Comparison of ENCODE assay signal across 8 mouse cellular contexts in genomic region chr9:64960978-64961320, GRCm38 (mm10). TPM values are rescaled to one million over a fixed set of nuclear protein-coding genes. Genes with fewer than 3 reads are reported as not detected.
DNase-seq lines count a peak whose midpoint lies in the region; ATAC-seq and TF ChIP-seq lines count a peak whose summit lies in the region.

No protein-coding gene starts in this region.

- H3K9me3 ChIP-seq in neural tube, embryonic 11.5 days (ENCODE audit: control insufficient read depth, low read length): no peaks in the 10 kb centered on the region
- H3K9me3 ChIP-seq in limb, embryonic 14.5 days (ENCODE audit: control insufficient read depth, low read length): no peaks in the 10 kb centered on the region
- H3K9me3 ChIP-seq in stomach, embryonic 14.5 days (ENCODE audit: control insufficient read depth, low read depth, low read length): no peaks in the 10 kb centered on the region

- no peak for TF ChIP-seq POLR2A in limb, embryonic 14.5 days (IDR thresholded peaks at IDR 0.05; ENCODE audit: borderline replicate concordance, extremely low read depth, insufficient read depth, insufficient read length)

- peak overlapping the region; percentile 69 for H3K4me2 ChIP-seq in neural tube, embryonic 11.5 days (ENCODE audit: low read depth)
- H3K4me2 ChIP-seq in limb, embryonic 14.5 days (replicated peaks; ENCODE audit: low read depth, low read length, severe bottlenecking): peak overlapping the region; percentile 57
- peak overlapping the region; percentile 78 for H3K4me2 ChIP-seq in stomach, embryonic 14.5 days (replicated peaks; ENCODE audit: low read depth, low read length)

- peak overlapping the region; percentile 54; the same call in 1 of the 2 replicates for H3K27ac ChIP-seq in neural tube, embryonic 11.5 days (ENCODE audit: low read depth, low read length)
- peak overlapping the region; percentile 87 for H3K27ac ChIP-seq in limb, embryonic 14.5 days (replicated peaks; ENCODE audit: low read depth, low read length)
- peak overlapping the region; percentile 89 for H3K27ac ChIP-seq in stomach, embryonic 14.5 days (ENCODE audit: low read length)

- H3K4me1 ChIP-seq in neural tube, embryonic 11.5 days (ENCODE audit: control insufficient read depth, insufficient read depth, low read length): peaks cover 7% of the 10 kb centered on the region; the same call in 1 of the 2 replicates
- H3K4me1 ChIP-seq in limb, embryonic 14.5 days (ENCODE audit: control insufficient read depth, insufficient read depth, low read length): peaks cover 7% of the 10 kb centered on the region
- H3K4me1 ChIP-seq in stomach, embryonic 14.5 days (ENCODE audit: control insufficient read depth, insufficient read depth, low read length): peaks cover 5% of the 10 kb centered on the region; the same call in 1 of the 2 replicates

- no peaks in the 10 kb centered on the region; the same call in 1 of the 2 replicates for H3K36me3 ChIP-seq in neural tube, embryonic 11.5 days (ENCODE audit: control insufficient read depth, insufficient read depth, low read length)
- H3K36me3 ChIP-seq in limb, embryonic 14.5 days (ENCODE audit: control insufficient read depth, insufficient read depth, low read length): peaks cover 32% of the 10 kb centered on the region
- peaks cover 20% of the 10 kb centered on the region for H3K36me3 ChIP-seq in stomach, embryonic 14.5 days (ENCODE audit: control insufficient read depth, insufficient read depth, low read length)

- no peak for DNase-seq in neural tube, embryonic 11.5 days (ENCODE audit: low spot score)
- DNase-seq in neural tube, embryonic 10.5 days (ENCODE audit: extremely low spot score, low spot score): no peak
- DNase-seq in limb, embryonic 14.5 days (ENCODE audit: low spot score): no peak
- DNase-seq in frontal cortex, postnatal 36 days (ENCODE audit: low spot score in 2 of 2): no peak
- no peak for DNase-seq in gastrocnemius, postnatal 25 days
- no peak for DNase-seq in kidney, adult 9 months

- H3K9ac ChIP-seq in neural tube, embryonic 11.5 days (ENCODE audit: low read length): peak overlapping the region; percentile 84
- H3K9ac ChIP-seq in limb, embryonic 14.5 days (ENCODE audit: low read depth, low read length, severe bottlenecking): peak overlapping the region; percentile 96
- peak overlapping the region; percentile 81 for H3K9ac ChIP-seq in stomach, embryonic 14.5 days (replicated peaks; ENCODE audit: low read depth, low read length)

- peak overlapping the region; percentile 70 for H3K4me3 ChIP-seq in neural tube, embryonic 11.5 days (ENCODE audit: low read depth, low read length)
- H3K4me3 ChIP-seq in limb, embryonic 14.5 days (replicated peaks; ENCODE audit: low read length): peak overlapping the region; percentile 82
- H3K4me3 ChIP-seq in stomach, embryonic 14.5 days (ENCODE audit: low read depth, low read length): peak overlapping the region; percentile 78

- 0% methylated on average over 16 of the region's 17 CpGs for WGBS in neural tube, embryonic 11.5 days
- WGBS in limb, embryonic 14.5 days: under 1% methylated on average over 14 of the region's 17 CpGs
- 0% methylated on average over 17 of the region's 17 CpGs for WGBS in stomach, embryonic 14.5 days

- peak; percentile 72; the same call in 1 of the 2 replicates for ATAC-seq in neural tube, embryonic 11.5 days (ENCODE audit: insufficient read depth, low FRiP score, low TSS enrichment)
- ATAC-seq in erythroid progenitor cell, adult 5-6 weeks (replicated peaks; ENCODE audit: low FRiP score, poor library complexity, severe bottlenecking): peak; percentile 81
- peak; percentile 76 for ATAC-seq in limb, embryonic 14.5 days (ENCODE audit: low FRiP score, low read depth)
- ATAC-seq in stomach, embryonic 14.5 days (ENCODE audit: insufficient number of reproducible peaks, insufficient read depth, low FRiP score, low read depth): peak; percentile 77; the same call in 1 of the 2 replicates

- H3K27me3 ChIP-seq in neural tube, embryonic 11.5 days (ENCODE audit: control insufficient read depth, insufficient read depth, low read length): no peaks in the 10 kb centered on the region
- no peaks in the 10 kb centered on the region for H3K27me3 ChIP-seq in limb, embryonic 14.5 days (ENCODE audit: control insufficient read depth, insufficient read depth, low read length)
- H3K27me3 ChIP-seq in stomach, embryonic 14.5 days (ENCODE audit: control insufficient read depth, insufficient read depth, low read length): no peaks in the 10 kb centered on the region

RNA-seq across cellular contexts. Expression of gene Ints14, which starts 0.2 kb away (rescaled TPM):
- polyA plus RNA-seq in neural tube, embryonic 11.5 days (2014; fragmentation: Nextera tagmentation; extraction: Ambion mirVana): 72.4 and 78.9 TPM in 2 replicates
- total RNA-seq in erythroid progenitor cell, adult 5-6 weeks (2015; ENCODE audit: low replicate concordance): 10.5 and 22.7 TPM in 2 replicates
- 8.8 and 11.7 TPM in 2 replicates for total RNA-seq in erythroid progenitor cell, adult 5-6 weeks (2017; ENCODE audit: low replicate concordance)
- 37.0 and 38.1 TPM in 2 replicates for polyA plus RNA-seq in limb, embryonic 14.5 days (2012; rRNA removed)
- polyA plus RNA-seq in limb, embryonic 14.5 days (2014; fragmentation: Nextera tagmentation; extraction: Ambion mirVana): 50.4 and 50.5 TPM in 2 replicates
- polyA plus RNA-seq in stomach, embryonic 14.5 days (2014; fragmentation: Nextera tagmentation; extraction: Ambion mirVana): 53.2 and 56.2 TPM in 2 replicates
- total RNA-seq in gastrocnemius, postnatal 25 days (2021): 10 to 100 TPM; 15.3 to 17.8 TPM

RNA-seq across cellular contexts. Expression of gene Slc24a1, which starts 9.5 kb away (rescaled TPM):
- 0.05 TPM in 1 of 2 replicates, not detected in the other for polyA plus RNA-seq in neural tube, embryonic 11.5 days (2014; fragmentation: Nextera tagmentation; extraction: Ambion mirVana)
- total RNA-seq in erythroid progenitor cell, adult 5-6 weeks (2015; ENCODE audit: low replicate concordance): not detected in 2 replicates
- total RNA-seq in erythroid progenitor cell, adult 5-6 weeks (2017; ENCODE audit: low replicate concordance): 0.51 TPM in 1 of 2 replicates, not detected in the other
- polyA plus RNA-seq in limb, embryonic 14.5 days (2012; rRNA removed): 0.06 and 0.08 TPM in 2 replicates
- 0.03 TPM in 1 of 2 replicates, not detected in the other for polyA plus RNA-seq in limb, embryonic 14.5 days (2014; fragmentation: Nextera tagmentation; extraction: Ambion mirVana)
- polyA plus RNA-seq in stomach, embryonic 14.5 days (2014; fragmentation: Nextera tagmentation; extraction: Ambion mirVana): not detected in 2 replicates
- total RNA-seq in gastrocnemius, postnatal 25 days (2021): not detected
